Mouse (Mus musculus) liver, embryonic 15.5 days (tissue): Measurements from ENCODE around the gene Slc31a2. TPM values are rescaled to one million over a fixed set of nuclear protein-coding genes. Genes with fewer than 3 reads are reported as not detected.

ENCODE experiments used
- ATAC-seq: fragments of 200-750 bp; cut with Nextera tagmentation; 2 replicates; pipeline ENCODE4 v1.8.0; 2017; ENCODE audit warnings: moderate number of reproducible peaks, mild to moderate bottlenecking, moderate library complexity; ENCODE audit not compliant: insufficient read depth
- H3K27ac ChIP-seq: fragments of 300-500 bp; sonication (generic); replicated peaks from 2 replicates; pipeline ENCODE4 v1.5.1; 2015; ENCODE audit warnings: mild to moderate bottlenecking, inconsistent platforms
- H3K27me3 ChIP-seq: fragments of 300-500 bp; sonication (generic); 2 replicates; pipeline ENCODE4 v1.6.1; 2015; ENCODE audit warnings: mild to moderate bottlenecking, inconsistent platforms
- H3K36me3 ChIP-seq: fragments of 300-500 bp; sonication (generic); replicated peaks from 2 replicates; pipeline ENCODE4 v1.6.1; 2015; ENCODE audit warnings: moderate library complexity, mild to moderate bottlenecking, inconsistent platforms
- H3K4me1 ChIP-seq: fragments of 300-500 bp; sonication (generic); replicated peaks from 2 replicates; pipeline ENCODE4 v1.6.1; 2015; ENCODE audit warnings: inconsistent platforms
- H3K4me2 ChIP-seq: fragments of 300-500 bp; sonication (generic); 2 replicates; pipeline ENCODE4 v1.6.1; 2015; ENCODE audit warnings: moderate library complexity, mild to moderate bottlenecking, inconsistent platforms
- H3K4me3 ChIP-seq: fragments of 300-500 bp; sonication (generic); replicated peaks from 2 replicates; pipeline ENCODE4 v1.5.1; 2015; ENCODE audit warnings: mild to moderate bottlenecking, inconsistent platforms
- H3K9ac ChIP-seq: fragments of 300-500 bp; sonication (generic); 2 replicates; pipeline ENCODE4 v1.6.1; 2015; ENCODE audit warnings: moderate library complexity, mild to moderate bottlenecking, inconsistent platforms
- H3K9me3 ChIP-seq: fragments of 300-500 bp; sonication (generic); replicated peaks from 2 replicates; pipeline ENCODE4 v1.6.1; 2016; ENCODE audit warnings: inconsistent platforms
- WGBS: fragments of 180-500 bp; shearing (Covaris S2); methylation state at CpG from one replicate; pipeline ENCODE4 v1.1.7; 2015; ENCODE audit warnings: mixed read lengths; ENCODE audit not compliant: insufficient replicate concordance; 5-methylcytosine and 5-hydroxymethylcytosine counted together
- polyA plus RNA-seq: library from polyadenylated mRNA; unstranded; fragments of >200 nt; fragmentation: Nextera tagmentation; extraction: Ambion mirVana; gene quantifications from 2 replicates; pipeline ENCODE4 v1.2.1, GENCODE M21; 2015

Gene Slc31a2
- polyA plus RNA-seq, 1 experiment from 2014 or later: 9.1 TPM

DNA sequence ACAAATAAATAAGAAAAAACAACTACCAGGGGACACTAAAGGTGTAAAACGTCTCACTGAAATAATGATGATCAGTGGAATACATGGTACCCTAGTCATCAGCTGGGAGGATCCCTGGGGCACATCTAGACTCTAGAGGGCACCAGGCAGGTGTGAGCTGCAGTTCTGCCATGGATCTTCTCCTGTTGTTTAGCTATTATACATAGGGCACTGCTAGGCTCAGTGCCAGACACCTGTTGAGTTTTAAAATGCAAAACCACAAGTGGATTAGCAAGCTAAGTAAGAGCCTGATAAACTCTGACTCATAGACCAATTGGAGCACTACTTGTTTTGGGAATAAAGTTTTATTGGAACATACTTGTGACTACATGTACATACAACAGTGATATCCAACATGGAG, 55.9 kb downstream of the Slc31a2 start:
- H3K4me1 ChIP-seq: no peaks in the 10 kb centered on the region
- ATAC-seq: no peak
- H3K9ac ChIP-seq: no peak overlapping the region
- H3K36me3 ChIP-seq: peaks cover 85% of the 10 kb centered on the region
- no peak overlapping the region for H3K27ac ChIP-seq
- 49% methylated on average over 1 of the region's 1 CpGs for WGBS
- H3K4me3 ChIP-seq: no peak overlapping the region
- H3K27me3 ChIP-seq: no peaks in the 10 kb centered on the region
- H3K9me3 ChIP-seq: no peaks in the 10 kb centered on the region
- H3K4me2 ChIP-seq: no peak overlapping the region

DNA sequence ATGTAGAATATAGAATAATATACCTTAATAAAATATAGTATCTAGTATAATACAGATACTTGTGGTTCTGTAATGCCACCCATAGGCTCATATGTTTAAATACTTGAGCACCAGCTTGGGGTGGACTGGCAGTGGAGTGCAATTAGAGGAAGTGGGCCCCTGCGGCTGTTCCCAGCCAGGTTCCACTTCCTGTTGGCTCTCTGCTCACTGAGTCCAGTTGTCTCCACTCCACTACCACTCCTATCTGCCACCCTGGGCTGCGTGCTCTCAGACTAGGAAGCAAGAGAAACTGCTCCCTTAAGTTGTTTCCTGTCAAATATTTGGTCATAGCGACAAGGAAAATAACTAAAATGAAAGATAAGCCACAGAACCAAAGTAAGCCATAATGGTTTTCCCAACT, 60.3 kb downstream of the Slc31a2 start:
- Histone ChIP-seq H3K4me3 (no peak overlapping the region), H3K4me2 (no peak overlapping the region), H3K9me3 (no peaks in the 10 kb centered on the region), H3K36me3 (peaks cover 95% of the 10 kb centered on the region), H3K27me3 (no peaks in the 10 kb centered on the region), H3K4me1 (no peaks in the 10 kb centered on the region), H3K27ac (no peak overlapping the region), H3K9ac (no peak overlapping the region)
- WGBS: 35% methylated on average over 3 of the region's 3 CpGs
- peak; percentile 37; the same call in 1 of the 2 replicates for ATAC-seq

DNA sequence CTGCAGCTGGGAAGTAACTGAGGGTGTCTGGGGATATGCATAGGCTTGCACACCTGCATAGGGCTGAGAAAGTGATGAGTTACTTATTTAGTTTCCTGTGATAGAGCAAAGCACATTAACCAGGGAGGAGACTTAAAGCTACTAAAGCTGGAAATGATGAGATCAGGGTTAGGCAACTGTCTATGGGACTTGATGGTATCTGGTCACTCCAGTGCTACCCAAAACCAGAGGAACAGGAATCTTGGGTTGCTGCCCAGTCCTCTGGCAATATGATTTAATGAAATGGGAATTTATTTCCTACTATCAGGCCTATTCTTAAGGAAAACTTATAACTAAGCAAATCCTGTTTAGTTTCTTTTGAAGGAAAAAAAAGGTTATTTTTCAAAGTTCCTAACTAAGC, 63.7 kb downstream of the Slc31a2 start:
- Histone ChIP-seq H3K9me3 (no peaks in the 10 kb centered on the region), H3K4me1 (peaks cover 10% of the 10 kb centered on the region), H3K36me3 (peaks cover 86% of the 10 kb centered on the region), H3K4me2 (no peak overlapping the region), H3K4me3 (no peak overlapping the region), H3K9ac (no peak overlapping the region), H3K27me3 (no peaks in the 10 kb centered on the region), H3K27ac (no peak overlapping the region)
- no peak for ATAC-seq

DNA sequence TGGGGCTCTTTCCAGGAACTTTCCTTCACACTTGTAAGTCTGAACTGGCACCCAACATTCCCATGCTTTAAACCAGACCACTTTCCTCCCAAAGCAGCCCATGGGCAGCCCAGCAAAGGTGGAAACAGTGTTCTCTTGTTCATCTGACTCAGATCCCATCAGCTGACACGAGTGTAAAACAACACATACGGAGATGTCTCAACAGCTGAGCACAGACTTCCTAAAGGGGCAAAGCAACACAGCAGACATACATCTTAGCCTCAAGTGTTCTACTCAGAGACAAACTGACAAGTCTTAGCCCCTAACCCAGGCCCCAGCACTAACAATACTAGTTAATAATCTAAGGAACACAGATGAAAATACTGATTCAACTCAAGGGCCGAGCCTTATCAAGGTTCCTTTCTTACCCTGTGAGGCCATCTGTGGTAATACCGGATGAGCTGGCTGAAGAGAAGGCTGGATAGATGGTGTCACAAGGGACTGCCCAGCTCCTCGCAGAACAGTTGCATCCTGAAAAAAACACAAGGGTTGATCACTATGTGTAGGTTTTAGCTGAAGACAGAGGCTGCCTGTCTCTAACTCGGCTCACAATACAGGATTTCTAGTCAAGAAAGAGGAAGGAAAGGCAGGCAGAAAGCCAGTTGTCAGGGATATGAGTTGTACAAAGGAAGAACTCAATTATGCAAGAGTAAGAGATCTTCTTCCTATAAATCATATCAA, 66.7 kb downstream of the Slc31a2 start:
- H3K4me1 ChIP-seq: peaks cover 10% of the 10 kb centered on the region
- H3K9me3 ChIP-seq: no peaks in the 10 kb centered on the region
- WGBS: 19% methylated on average over 6 of the region's 6 CpGs
- no peak overlapping the region; the same call in 1 of the 2 replicates for H3K27ac ChIP-seq
- no peak overlapping the region for H3K9ac ChIP-seq
- H3K4me3 ChIP-seq: no peak overlapping the region
- no peak overlapping the region; the same call in 1 of the 2 replicates for H3K4me2 ChIP-seq
- ATAC-seq: no peak
- H3K36me3 ChIP-seq: peaks cover 85% of the 10 kb centered on the region
- H3K27me3 ChIP-seq: no peaks in the 10 kb centered on the region

DNA sequence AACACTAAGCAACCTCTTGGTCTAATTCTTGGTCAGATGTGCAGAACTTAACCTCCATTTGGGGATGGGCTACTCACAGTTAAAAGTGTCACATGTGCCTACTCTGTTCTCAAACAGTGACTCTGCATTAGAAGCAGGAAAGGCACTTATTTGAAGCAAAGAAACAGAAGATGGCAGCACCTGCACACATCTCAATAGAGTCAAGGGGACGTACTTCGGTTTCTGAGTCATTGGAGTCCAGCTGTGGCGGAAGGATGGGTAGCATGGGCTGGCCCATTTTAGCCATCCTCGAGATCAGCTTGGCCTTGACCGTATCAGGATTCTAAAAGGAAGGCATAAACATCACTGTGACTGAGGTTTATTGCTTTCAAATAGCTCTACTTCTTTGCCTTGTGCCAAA, 69.6 kb downstream of the Slc31a2 start:
- peaks cover 78% of the 10 kb centered on the region for H3K36me3 ChIP-seq
- no peak overlapping the region for H3K27ac ChIP-seq
- 70% methylated on average over 5 of the region's 5 CpGs for WGBS
- no peaks in the 10 kb centered on the region for H3K27me3 ChIP-seq
- H3K4me2 ChIP-seq: no peak overlapping the region
- no peak overlapping the region for H3K4me3 ChIP-seq
- ATAC-seq: no peak
- H3K9ac ChIP-seq: no peak overlapping the region
- H3K4me1 ChIP-seq: peaks cover 10% of the 10 kb centered on the region
- no peaks in the 10 kb centered on the region for H3K9me3 ChIP-seq

DNA sequence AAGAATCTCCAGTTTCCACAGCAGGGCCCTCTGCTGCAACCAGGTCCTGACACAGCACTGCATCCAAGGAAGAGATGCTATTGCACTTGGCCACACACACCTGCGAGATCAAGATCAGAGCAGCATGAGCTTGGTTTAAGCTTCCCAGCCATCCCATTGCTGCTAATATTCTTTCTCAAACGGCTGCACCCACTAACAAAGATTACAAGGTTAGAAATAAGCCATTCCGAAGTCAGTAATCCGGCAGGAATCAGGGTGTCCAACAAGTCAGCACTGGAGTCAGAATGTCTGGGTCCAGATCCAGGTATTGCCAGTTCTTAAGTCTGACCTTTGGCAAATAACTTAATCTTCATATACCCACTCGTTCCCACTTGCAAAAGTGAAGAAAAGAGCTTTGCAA, 76.2 kb downstream of the Slc31a2 start:
- Histone ChIP-seq H3K9ac (no peak overlapping the region), H3K4me3 (no peak overlapping the region), H3K36me3 (peaks cover 73% of the 10 kb centered on the region), H3K4me2 (no peak overlapping the region), H3K4me1 (no peaks in the 10 kb centered on the region), H3K27me3 (no peaks in the 10 kb centered on the region), H3K9me3 (no peaks in the 10 kb centered on the region), H3K27ac (no peak overlapping the region)
- WGBS: 75% methylated on average over 5 of the region's 5 CpGs
- ATAC-seq: no peak

DNA sequence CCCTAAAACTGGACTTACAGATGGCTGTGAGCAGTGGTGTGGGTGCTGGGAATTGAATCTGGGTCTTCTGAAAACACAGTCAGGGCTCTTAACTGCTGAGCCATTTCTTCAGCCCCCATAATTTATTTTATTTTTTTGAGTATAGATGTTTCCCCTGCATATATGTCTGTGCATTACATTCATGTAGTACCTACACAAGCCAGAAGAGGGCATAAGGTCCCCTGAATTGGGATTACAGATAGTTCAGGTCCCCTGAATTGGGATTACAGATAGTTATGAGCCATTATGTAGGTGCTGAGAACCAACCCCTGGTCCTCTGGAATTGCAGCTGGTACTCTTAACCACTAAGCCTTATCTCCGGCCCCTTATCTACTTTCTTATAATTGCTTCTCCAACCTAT, 81.6 kb downstream of the Slc31a2 start:
- 70% methylated on average over 1 of the region's 1 CpGs for whole genome bisulfite sequencing
- no peak overlapping the region for H3K4me2 ChIP-seq
- peaks cover 57% of the 10 kb centered on the region for H3K36me3 ChIP-seq
- no peak overlapping the region for H3K27ac ChIP-seq
- no peaks in the 10 kb centered on the region for H3K27me3 ChIP-seq
- no peaks in the 10 kb centered on the region for H3K9me3 ChIP-seq
- ATAC-seq: no peak
- peaks cover 4% of the 10 kb centered on the region for H3K4me1 ChIP-seq
- no peak overlapping the region for H3K9ac ChIP-seq
- H3K4me3 ChIP-seq: no peak overlapping the region

DNA sequence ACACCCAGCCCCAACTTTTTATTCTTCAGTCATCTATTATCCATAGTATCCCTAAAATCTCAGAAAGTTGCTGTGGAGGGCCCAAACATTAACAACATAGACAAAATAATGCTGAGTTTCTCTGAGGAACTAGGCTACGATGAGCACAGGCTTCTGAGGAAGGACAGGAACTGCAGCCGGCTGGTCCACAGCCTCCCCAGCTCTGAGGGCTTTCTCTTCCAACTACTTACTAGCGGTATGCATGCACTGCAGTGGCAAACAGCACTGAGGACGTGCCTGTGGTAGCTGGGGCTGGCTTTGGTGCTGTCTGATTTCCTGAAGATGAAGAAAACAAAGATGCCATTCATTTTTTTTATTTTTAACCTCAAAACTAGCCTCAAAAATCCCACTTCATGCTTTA, 83.5 kb downstream of the Slc31a2 start:
- WGBS: 71% methylated on average over 4 of the region's 4 CpGs
- peaks cover 42% of the 10 kb centered on the region for H3K36me3 ChIP-seq

DNA sequence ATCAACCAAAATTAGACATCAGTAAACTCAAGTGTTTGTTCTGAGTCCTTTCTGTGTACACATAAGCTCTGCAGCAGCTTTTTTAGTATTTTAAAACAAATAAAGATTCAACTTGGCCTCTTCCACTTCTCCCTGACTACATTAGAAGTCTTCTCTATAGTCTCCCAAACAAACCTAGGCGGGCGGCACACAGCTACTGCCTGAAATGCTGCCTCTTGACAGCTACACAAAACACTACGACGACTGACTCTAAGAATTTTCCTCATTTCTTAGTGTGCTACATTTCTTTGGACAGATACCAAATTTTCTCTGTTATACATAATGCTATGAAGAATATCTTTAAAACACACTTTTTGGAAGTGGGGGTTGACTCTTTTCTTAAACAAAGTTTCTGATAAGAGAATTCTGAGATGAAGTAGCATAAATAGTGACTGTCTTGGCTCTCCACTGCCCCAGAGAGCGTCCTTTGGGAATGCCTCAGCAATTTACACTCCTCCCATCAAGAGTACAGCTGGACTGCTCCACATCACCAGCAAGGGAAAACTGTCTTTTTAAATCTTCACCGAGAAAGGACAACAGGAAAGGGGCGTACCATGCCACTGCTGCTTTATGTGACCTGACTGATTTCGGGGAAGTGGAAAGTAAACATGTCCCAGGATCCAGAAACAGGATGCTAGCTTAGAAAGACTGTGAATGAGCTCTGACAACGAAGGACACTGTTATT, 85.4 kb downstream of the Slc31a2 start:
- Histone ChIP-seq H3K27ac (peak overlapping the region; percentile 64), H3K36me3 (peaks cover 46% of the 10 kb centered on the region), H3K9ac (no peak overlapping the region), H3K4me3 (no peak overlapping the region), H3K4me1 (peaks cover 12% of the 10 kb centered on the region), H3K27me3 (no peaks in the 10 kb centered on the region), H3K4me2 (0 out of 2 replicates have a peak overlapping the region, but pooled peaks have one; percentile 8), H3K9me3 (no peaks in the 10 kb centered on the region)
- peak; percentile 55; the same call in 1 of the 2 replicates for ATAC-seq
- 53% methylated on average over 9 of the region's 9 CpGs for WGBS

More for the DNA sequence above, 83.5 kb downstream of the Slc31a2 start:
- Histone ChIP-seq H3K4me3 (no peak overlapping the region), H3K9me3 (no peaks in the 10 kb centered on the region), H3K9ac (no peak overlapping the region), H3K27ac (no peak overlapping the region), H3K27me3 (no peaks in the 10 kb centered on the region), H3K4me1 (peaks cover 12% of the 10 kb centered on the region), H3K4me2 (no peak overlapping the region)
- ATAC-seq: no peak
